Mouse (Mus musculus) macrophage (primary cell): Measurements from ENCODE around the gene Gjb2. TPM values are rescaled to one million over a fixed set of nuclear protein-coding genes. Genes with fewer than 3 reads are reported as not detected.
"Not testable (repeated sequence)": the region's sequence is repeated elsewhere in the genome, so short reads cannot be mapped to it uniquely, and the experiment has no call there.

Source experiments
- H3K27ac ChIP-seq: fragments of 350-480 bp; formaldehyde crosslinking; 2 replicates; pipeline ENCODE4 v1.9.0; 2021
- H3K36me3 ChIP-seq: fragments of 350-480 bp; formaldehyde crosslinking; 2 replicates; pipeline ENCODE4 v1.9.0; 2021; ENCODE audit errors: inconsistent target
- H3K4me3 ChIP-seq: fragments of 350-480 bp; formaldehyde crosslinking; 2 replicates; pipeline ENCODE4 v1.9.0; 2021; ENCODE audit errors: inconsistent target
- H3K79me2 ChIP-seq: fragments of 350-480 bp; formaldehyde crosslinking; 2 replicates; pipeline ENCODE4 v1.9.0; 2021; ENCODE audit errors: inconsistent target
- WGBS: methylation state at CpG from one replicate; pipeline ENCODE4 v1.1.7; 2026; ENCODE audit warnings: inconsistent platforms; ENCODE audit not compliant: missing documents; 5-methylcytosine and 5-hydroxymethylcytosine counted together
- polyA plus RNA-seq: library from polyadenylated mRNA; stranded (reverse); fragments of 250-400 nt; gene quantifications from 3 replicates; pipeline ENCODE4 v1.2.4, GENCODE M21; 2018; ENCODE audit warnings: inconsistent platforms

Gjb2 gene
- polyA plus RNA-seq, 1 experiment from 2014 or later, result not detected

DNA sequence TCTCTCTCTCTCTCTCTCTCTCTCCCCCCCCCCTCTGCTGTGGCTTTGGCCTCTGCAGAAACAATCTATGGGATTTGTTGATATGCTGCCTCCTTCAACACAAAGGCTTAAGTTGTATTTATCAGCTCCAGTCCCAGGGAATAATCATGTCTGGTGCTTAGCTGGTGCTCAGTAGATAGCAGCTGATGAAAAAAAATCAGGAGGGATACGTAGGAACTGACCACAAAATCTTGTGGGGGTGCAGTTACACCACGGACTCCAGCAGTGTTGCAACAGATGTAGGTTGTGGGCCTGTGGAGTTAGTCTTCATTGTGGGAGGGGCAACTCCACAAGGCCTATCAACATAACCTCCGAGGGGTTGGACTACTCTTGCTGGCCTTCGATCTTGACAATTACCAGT lies 8.6 kb downstream of the Gjb2 start:
- WGBS, result 31% methylated on average over 4 of the region's 4 CpGs

DNA sequence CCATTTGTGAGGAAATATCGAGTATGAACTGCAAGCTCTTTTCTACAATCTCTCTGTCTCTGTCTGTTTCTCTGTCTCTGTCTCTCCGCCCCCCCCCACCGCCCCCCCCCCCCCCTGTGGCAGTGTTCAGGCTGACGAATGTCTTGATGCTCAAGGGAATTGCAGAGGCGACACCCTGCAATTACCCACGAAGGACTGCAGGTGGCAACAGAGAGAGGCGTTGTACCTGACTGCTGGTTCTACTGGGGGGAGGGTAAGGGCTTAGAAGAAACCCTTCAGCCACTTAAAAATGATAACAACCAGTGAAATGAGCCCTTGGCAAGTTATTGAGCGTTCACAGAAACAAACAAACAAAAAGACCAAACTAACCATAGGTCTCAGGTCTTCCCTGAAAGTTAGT lies 11.5 kb downstream of the Gjb2 start:
- Histone ChIP-seq H3K4me3 (no peak overlapping the region), H3K27ac (no peak overlapping the region), H3K36me3 (no peaks in the 10 kb centered on the region), H3K79me2 (no peaks in the 10 kb centered on the region)
- WGBS, result 3% methylated on average over 8 of the region's 8 CpGs

More for the DNA sequence above, 8.6 kb downstream of the Gjb2 start:
- Histone ChIP-seq H3K27ac (no peak overlapping the region), H3K4me3 (no peak overlapping the region), H3K79me2 (no peaks in the 10 kb centered on the region), H3K36me3 (no peaks in the 10 kb centered on the region)

DNA sequence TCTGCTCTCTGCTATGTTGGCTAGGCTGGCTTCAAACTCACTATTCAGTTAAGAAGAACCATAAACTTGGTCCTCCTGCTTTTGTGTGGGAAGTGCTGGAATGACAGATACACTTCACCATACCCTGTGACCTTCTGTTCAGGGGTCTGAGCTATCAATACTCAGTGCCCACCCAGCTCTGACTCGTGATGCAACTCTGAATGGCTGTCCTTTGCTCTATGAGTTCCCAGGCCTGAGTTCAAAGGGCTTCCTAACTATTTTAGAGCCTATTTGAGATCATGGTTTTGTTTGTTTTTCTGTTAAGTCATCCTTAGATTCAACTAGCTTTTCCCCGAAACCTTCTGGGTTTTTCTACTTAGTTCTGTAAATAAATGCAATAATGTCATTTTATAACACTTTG lies 14.5 kb downstream of the Gjb2 start:
- no peak overlapping the region for H3K27ac ChIP-seq
- no peaks in the 10 kb centered on the region for H3K79me2 ChIP-seq
- no peaks in the 10 kb centered on the region for H3K36me3 ChIP-seq
- 74% methylated on average over 2 of the region's 2 CpGs for WGBS
- H3K4me3 ChIP-seq, result no peak overlapping the region

DNA sequence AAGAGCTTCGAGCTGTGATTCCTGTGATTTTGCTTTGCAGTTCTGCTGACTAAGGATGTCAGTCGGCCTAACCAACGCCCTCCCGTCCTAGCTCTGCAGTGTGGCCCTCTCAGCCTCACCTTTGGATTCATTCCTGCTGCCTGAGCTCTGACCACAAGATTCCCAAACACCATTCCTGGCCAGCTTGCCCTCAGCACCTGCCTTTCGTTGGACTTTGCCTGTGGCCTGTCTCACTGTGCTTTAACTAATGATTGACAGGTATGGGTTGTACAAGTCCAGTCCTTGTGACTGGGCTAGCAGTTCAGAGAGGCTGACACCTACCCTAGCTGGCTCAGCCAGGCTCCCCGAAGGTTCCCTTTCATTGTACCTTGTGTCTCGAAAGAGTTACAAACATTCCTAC lies 15.4 kb downstream of the Gjb2 start:
- 92% methylated on average over 7 of the region's 7 CpGs for WGBS
- no peak overlapping the region for H3K27ac ChIP-seq
- H3K4me3 ChIP-seq, result no peak overlapping the region
- H3K79me2 ChIP-seq, result no peaks in the 10 kb centered on the region
- no peaks in the 10 kb centered on the region for H3K36me3 ChIP-seq

DNA sequence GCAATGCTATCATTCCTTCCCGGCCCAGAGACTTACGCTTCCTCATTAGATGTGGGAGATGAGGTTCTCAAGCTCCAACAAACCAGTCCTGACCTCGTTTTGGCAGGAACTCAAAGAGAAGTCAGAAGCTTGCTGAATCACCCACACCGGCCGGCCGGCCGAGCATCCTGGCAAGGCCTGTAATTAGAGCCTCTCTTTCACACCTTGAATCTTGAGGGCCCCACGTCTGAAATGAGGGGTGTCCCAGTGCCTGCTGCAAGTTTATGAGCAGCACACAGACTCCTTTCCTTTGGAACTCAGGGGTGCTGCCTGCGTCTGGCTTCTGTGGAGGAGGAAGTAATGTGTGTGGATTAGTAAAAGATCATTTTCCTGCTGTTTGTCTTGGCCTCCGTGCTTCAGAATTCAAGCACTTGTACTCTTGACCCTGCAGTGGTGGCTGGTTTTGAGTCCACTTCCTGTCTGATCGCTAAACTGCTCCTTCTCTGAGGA lies 20.3 kb downstream of the Gjb2 start:
- Histone ChIP-seq H3K79me2 (no peaks in the 10 kb centered on the region), H3K36me3 (no peaks in the 10 kb centered on the region), H3K27ac (no peak overlapping the region), H3K4me3 (no peak overlapping the region)
- WGBS, result 7% methylated on average over 11 of the region's 11 CpGs

DNA sequence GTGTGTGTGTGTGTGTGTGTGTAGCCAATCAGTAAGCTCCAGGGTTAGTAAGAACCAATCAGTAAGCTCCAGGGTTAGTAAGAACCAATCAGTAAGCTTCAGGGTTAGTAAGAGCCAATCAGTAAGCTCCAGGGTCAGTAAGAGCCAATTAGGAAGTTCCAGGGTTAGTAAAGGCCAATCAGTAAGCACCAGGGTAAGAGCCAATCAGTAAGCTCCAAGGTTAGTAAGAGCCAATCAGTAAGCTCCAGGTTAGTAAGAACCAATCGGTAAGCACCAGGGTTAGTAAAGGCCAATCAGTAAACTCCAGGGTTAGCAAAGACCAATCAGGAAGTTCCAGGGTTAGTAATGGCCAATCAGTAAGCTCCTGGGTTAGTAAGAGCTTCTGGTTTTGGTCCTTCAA lies 21.6 kb downstream of the Gjb2 start:
- H3K79me2 ChIP-seq, result no peaks in the 10 kb centered on the region
- no peak overlapping the region for H3K4me3 ChIP-seq
- 100% methylated on average over 1 of the region's 1 CpGs for WGBS

DNA sequence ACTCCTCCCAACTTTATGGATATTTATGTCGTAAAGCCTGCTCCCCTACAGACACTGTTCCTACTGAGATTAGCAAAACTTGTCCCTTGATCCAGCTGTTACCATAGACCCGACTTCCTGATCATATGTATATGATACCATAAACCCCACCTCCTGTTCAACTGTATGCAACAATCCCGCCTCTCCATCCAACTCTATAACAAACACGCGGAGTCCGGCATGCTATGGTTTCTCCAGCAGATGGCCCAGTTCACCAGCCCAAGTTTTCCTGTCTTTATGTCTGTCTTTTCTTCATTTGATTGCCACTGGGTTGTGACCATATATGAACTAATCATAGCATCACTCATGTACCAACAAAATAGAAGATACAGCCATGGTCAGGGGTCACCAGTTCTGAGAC lies 29.0 kb downstream of the Gjb2 start:
- Histone ChIP-seq H3K4me3 (no peak overlapping the region), H3K36me3 (no peaks in the 10 kb centered on the region), H3K79me2 (no peaks in the 10 kb centered on the region), H3K27ac (no peak overlapping the region)
- 90% methylated on average over 6 of the region's 6 CpGs for WGBS

More for the DNA sequence above, 21.6 kb downstream of the Gjb2 start:
- H3K27ac ChIP-seq, result no peak overlapping the region
- H3K36me3 ChIP-seq, result no peaks in the 10 kb centered on the region

DNA sequence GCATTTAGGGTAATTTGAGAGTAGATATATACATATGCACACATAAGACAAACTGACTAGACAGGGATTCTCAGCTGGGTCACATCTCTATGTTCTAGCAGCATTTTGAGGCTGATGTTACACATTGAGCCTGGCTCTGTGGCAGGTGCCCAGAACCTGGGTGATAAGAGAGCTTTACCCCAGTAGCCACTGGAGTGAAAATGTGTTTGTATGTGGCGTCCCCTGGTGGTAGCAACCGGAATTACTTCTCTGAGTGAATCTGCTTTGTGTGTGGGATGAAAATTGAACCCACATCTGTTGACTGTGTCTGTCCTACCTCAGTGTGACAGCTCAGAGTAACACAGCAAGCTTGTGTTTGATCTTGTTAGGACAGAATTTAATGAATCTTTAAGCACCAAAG lies 34.6 kb downstream of the Gjb2 start:
- WGBS, result 0% methylated on average over 2 of the region's 2 CpGs
- not testable (repeated sequence) for H3K27ac ChIP-seq, H3K79me2 ChIP-seq, H3K4me3 ChIP-seq, H3K36me3 ChIP-seq

DNA sequence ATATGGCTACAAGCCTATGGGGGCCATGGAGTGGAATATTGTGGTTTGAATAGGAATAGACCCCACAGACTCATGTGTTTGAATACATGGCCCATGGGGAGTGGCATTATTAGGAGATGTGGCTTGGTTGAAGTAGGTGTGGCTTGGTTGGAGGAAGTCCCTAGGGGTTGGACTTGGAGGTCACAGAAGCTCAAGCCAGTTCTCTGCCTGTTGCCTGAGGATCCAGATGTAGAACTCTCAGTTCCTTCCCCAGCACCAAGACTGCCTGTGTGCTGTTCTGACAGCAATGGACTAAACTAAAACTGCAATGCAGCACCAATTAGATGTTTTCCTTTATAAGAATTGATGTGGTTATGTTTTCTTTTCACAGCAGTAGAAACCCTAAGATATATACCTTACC lies 38.4 kb downstream of the Gjb2 start:
- Histone ChIP-seq H3K79me2 (no peaks in the 10 kb centered on the region), H3K27ac (no peak overlapping the region), H3K4me3 (no peak overlapping the region), H3K36me3 (no peaks in the 10 kb centered on the region)

DNA sequence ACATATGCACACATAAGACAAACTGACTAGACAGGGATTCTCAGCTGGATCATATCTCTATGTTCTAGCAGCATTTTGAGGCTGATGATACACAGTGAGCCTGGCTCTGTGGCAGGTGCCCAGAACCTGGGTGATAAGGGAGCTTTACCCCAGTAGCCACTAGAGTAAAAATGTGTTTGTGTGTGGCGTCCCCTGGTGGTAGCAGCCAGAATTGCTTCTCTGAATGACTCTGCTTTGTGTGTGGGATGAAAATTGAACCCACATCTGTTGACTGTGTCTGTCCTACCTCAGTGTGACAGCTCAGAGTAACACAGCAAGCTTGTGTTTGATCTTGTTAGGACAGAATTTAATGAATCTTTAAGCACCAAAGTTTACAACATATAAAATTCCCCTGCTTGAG lies 44.5 kb downstream of the Gjb2 start:
- not testable (repeated sequence) for H3K36me3 ChIP-seq, H3K79me2 ChIP-seq, H3K4me3 ChIP-seq, H3K27ac ChIP-seq
- 0% methylated on average over 1 of the region's 1 CpGs for WGBS

DNA sequence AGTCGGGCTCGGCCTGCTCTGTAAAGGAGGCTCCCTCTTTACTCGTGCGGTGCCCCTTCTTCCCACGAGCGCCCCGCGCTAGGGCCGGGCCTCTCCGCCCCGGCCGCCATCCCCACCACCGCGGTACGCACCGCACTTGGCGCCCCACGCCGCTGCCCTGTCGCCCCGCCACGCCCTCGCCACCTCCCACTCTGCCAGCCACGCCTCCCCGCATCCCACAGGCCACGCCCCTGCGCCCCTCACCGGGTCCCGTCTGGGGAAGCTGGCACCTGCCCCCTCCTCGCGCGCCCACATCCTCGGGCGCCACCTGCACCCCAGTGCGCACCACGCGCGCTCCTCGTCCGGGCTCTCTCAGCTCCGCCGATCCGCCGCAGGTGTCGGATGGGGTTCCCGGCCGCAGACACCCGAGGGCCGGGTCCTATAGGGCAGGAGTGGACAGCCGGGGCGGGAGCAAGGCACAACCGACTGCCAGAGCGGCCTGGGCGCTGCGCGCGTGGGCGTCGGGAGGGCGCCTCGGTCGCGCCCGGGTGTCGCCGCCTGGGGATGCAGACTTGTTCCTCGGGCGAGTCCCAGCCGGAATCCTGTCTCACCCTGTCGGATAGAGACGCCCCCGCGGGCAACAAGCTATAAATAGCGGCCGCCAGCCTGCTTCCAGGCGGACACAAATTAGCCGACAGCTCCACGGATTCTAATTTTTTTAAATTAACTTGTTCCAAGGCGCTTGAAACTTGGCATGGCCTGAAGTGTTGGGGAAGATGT lies 46.8 kb downstream of the Gjb2 start, which contains the start of gene Gja3:
TSS of gene Gja3 (minus strand) at position 538 of the 759 bp plus-strand sequence.
- H3K4me3 ChIP-seq, result no peak within 1 kb of the TSS
- WGBS, result 3% methylated on average over 67 of the region's 79 CpGs
- no peak within 1 kb of the TSS for H3K27ac ChIP-seq
- H3K79me2 ChIP-seq, result no peaks in the 10 kb centered on the region
- H3K36me3 ChIP-seq, result no peaks in the 10 kb centered on the region

DNA sequence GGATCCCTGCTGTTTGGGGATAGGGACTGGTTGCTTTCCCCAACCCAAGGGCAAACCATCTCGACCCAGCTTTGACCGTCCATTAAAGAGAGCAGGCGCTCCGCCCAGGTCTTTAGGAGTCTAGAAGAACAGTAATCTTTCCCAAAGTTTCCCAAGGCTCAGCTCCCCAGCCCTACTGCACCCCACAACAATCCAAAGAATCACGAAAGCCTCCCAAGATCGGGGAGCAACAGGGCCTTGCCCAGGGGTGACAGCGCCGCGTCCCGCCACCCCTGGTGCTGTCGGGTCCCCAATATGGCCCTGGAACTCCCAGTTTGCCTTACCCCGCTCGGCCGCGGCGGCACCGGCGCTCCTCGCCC lies 47.3 kb downstream of the Gjb2 start:
- H3K27ac ChIP-seq, result no peak overlapping the region
- H3K36me3 ChIP-seq, result no peaks in the 10 kb centered on the region
- WGBS, result 13% methylated on average over 17 of the region's 19 CpGs
- H3K79me2 ChIP-seq, result no peaks in the 10 kb centered on the region
- H3K4me3 ChIP-seq, result no peak overlapping the region

DNA sequence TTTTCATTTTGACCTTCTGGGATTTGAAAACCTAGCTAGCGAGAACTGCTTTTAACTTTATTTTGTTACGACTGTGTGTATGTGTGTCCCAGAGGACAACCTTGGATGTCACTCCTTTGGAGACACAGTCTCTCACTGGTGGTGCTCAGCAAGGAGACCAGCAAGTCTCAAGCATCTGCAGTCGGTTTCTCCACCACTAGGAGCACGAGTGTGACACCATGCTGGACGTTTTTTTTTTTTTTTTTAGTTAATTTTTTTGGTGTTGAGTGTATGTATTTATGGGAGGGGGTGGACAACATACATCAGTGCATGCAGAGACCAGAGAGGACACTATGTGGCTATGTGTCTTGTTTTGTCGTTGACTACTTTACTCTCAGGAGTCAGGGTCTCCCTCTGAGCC lies 51.8 kb downstream of the Gjb2 start:
- no peaks in the 10 kb centered on the region for H3K36me3 ChIP-seq
- no peak overlapping the region for H3K4me3 ChIP-seq
- no peak overlapping the region for H3K27ac ChIP-seq
- H3K79me2 ChIP-seq, result no peaks in the 10 kb centered on the region
- WGBS, result 68% methylated on average over 6 of the region's 6 CpGs
